Mouse (Mus musculus) heart, postnatal 0 days (tissue): Measurements from ENCODE around the gene 2610301B20Rik.

Source experiments
- CTCF ChIP-seq: IDR thresholded peaks from 2 replicates; pipeline ENCODE4 v1.5.1; 2016; ENCODE audit warnings: antibody characterized with exemption, control low read depth, low read depth
- EP300 ChIP-seq: IDR thresholded peaks from 2 replicates; pipeline ENCODE4 v1.6.1; 2016; ENCODE audit warnings: antibody characterized with exemption, low read depth

DNA sequence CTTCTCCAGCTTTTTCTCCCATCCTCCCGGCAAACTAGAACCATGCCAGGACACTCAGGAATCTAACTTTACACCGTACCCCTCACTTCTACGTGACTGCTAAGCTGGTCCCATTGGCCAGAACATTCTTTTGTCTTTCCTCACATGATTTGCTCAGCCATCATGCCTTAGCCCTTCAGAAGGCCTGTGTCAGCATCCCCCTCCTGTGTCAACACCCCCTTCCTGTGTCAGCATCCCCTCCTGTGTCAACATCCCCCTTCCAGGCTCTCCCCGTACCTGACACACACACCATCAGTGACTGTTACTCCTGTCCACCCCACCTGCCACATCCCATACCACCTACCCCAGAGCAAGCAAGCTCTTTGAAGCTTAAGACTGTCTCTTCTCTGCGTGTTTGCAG, 58.5 kb downstream of the 2610301B20Rik start:
- TF ChIP-seq CTCF (no peak), EP300 (no peak)
